Mouse (Mus musculus) cerebellum, adult 9-11 months (tissue): ENCODE data around the gene Cnn1.
"Not testable (repeated sequence)": the region's sequence is repeated elsewhere in the genome, so short reads cannot be mapped to it uniquely, and the experiment has no call there.

Experiments
- DNase-seq: peaks from one replicate; pipeline ENCODE4 v3.0.0; 2022

The Cnn1 gene

GRCm38 (mm10) chr9:22131226-22131981, 32.4 kb downstream of the Cnn1 start:
- no peak for DNase-seq

- DNase-seq = no peak
Measured at GRCm38 (mm10) chr9:22132220-22132619, 33.2 kb downstream of the Cnn1 start.

DNA sequence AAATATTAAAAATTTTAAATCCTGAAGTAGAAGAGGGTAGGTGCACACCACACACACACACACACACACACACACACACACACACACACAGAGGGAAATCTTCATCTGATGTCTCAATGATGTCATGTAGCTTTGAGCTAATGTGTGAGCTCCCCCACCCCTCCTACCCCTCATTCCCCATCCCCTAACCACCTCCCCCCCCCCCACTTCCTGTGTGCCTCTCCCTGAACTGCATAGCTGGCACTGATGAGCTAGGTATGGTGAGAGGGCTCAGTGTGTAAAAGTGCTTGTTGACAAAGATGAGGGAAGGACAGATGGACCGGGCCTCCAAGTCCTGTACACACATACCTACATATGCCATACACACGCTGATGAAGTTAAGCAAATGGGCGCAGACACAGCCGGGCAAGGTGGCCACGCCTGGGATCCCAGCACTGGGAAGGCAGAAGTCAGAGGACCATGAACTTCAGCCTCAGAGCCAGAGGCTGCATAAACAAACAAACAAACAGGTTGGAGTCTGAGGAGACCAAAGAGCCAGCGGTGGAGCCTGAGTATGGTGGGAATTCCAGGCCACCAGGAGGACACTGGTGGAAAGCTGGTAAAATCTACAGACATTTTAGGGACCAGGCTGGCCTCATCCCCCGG, 35.4 kb downstream of the Cnn1 start:
- DNase-seq = no peak

DNA sequence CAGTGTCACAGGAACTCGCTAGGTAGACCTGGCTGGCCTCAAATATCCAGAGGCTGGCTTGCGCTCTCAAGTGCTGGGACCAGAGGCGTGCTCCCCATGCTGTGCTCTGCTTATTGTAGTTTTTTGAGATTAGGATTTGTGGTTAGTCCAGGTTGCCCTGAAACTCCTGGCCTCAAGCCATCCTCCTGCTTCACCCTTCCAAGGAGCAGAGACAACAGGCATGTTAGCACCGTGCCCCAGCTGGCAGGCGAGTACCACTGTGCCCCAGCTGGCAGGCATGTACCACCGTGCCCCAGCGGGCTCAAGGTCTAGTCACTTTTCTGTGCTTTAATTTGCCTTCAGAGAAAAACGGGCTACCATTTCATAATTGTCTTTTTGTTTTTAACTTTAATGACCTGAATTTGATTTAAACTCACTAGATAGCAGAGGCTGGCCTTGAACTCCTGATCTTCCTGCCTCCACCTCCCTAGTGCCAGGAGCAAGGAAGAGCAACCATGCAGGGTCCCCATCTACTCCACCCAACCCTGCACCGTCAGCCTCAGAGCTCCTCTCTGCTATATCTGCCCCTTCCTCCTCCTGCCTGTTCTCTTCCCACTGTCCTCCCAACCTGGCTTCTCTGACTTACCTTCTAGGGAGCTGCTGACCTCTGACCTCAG, 36.1 kb downstream of the Cnn1 start:
- DNase-seq = no peak

DNA sequence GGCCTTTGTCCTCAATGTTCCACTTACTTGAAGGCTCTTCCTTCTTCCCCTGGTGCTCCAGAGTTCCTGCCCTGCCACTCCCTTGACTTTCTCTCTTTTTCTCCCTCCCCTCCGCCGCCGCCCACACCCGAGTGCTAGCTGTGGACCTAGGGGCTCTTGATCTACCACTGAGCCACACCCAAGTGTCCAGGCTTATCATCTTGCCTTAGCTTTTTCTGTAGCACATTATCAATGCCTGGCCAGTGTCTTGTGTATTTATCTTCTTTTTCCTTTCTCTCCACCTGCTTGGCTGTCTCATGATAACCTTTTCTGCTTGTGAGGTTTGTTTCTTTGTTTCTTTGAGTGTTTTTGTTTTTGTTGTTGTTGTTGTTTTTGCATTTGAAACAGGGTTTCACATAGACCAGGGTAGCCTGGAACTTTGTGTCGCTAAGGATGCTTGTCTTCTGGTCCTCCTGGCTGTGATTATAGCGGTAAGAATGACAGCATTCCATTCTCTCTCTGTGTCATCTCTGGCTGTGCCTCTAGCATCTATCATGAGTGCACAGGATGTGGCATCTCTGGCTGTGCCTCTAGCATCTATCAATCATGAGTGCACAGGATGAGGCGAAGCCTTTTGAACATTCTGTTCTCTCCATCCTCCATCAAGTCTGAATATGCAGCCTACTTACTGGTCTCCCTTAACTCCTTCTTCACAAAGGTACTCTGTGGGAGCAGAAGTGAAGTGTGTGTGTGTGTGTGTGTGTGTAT, 36.8 kb downstream of the Cnn1 start, which contains the start of gene Acp5:
TSS of gene Acp5 (minus strand) at position 68 of the 747 bp plus-strand sequence.
- DNase-seq = no peak

DNA sequence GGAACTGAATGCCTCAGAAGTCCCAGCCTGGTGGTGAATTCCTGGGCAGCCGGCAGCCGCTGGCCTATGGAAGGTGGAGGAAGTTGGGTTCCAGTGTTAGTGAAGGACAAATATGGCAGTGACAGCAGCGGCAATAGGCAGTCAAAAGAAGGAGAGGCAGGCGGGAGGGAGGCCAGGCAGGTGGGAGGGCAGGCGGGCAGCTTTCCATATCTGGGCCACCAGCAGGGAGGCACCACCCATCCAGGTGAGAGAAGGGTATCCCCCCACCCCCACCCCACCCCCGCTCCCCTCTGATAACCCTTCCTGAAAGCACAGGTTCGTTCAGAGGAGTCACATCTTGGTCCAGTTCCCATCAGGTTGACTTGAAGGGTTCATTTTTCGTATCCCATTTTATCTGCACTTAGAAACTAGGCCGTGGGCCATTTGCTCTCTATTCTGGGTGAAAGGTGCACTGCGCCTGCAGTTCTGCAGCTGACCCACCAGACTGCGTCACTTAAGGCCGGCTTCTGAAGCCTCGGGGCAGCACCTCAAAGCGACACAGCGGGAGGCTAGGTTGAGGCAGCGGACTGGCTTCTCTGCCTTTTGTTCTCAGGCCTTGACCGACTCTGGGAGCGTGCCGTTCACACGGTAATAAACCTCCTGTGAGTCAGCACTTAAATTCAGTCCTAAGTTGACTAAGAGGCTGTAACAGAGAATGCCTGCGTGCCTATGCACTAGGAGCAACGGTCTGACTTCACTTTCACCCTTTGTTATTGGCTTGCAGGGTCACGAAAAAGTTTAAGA, 37.9 kb downstream of the Cnn1 start:
- DNase-seq = no peak

- peak; percentile 43 for DNase-seq
Measured at GRCm38 (mm10) chr9:22138480-22138879, 39.5 kb downstream of the Cnn1 start.

GRCm38 (mm10) chr9:22139746-22140145, 40.7 kb downstream of the Cnn1 start:
- peak; percentile 79 for DNase-seq

- peak; percentile 81 for DNase-seq
Measured at GRCm38 (mm10) chr9:22143108-22144037, 44.4 kb downstream of the Cnn1 start.

GRCm38 (mm10) chr9:22144304-22144965, 45.4 kb downstream of the Cnn1 start:
- no peak for DNase-seq

GRCm38 (mm10) chr9:22149426-22150248, 50.6 kb downstream of the Cnn1 start:
- DNase-seq = no peak

DNA sequence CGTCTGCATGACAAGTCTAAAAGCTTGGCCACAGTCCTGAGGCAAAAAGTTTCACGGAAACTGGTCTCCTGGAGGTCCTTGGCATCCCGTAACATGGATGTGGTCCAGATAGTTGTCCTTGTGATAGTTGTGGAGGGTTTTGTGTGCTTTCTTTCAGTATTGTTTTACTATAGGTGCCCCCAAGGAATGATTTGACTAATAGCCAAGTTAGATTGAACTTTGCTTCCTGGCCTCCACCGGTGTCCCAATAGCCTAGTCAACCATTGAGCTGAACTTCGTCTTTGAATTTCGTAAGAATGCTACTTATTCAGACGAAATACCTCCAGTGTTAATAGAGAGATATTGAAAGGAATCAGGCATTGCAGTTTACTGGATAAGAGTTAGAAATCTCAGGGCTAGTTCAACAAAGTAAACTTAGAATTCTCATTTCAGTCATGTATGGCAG, 51.3 kb downstream of the Cnn1 start:
- DNase-seq = not testable (repeated sequence)

DNA sequence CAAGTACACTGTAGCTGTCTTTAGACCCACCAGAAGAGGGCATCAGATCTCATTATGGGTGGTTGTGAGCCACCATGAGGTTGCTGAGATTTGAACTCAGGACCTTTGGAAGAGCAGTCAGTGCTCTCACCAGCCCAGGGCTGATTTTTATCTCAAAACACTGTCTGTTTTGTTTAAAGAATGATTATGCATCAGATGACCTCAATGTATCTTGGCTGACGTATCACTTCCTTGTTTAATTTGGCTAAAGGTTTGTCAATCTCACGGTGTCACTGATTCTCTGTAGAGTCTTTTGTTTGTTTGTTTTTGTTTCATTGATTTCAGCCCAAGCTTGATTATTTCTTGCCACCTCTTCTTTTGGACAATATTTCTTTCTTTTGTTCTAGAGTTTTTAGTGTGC, 51.9 kb downstream of the Cnn1 start:
- no peak for DNase-seq

DNA sequence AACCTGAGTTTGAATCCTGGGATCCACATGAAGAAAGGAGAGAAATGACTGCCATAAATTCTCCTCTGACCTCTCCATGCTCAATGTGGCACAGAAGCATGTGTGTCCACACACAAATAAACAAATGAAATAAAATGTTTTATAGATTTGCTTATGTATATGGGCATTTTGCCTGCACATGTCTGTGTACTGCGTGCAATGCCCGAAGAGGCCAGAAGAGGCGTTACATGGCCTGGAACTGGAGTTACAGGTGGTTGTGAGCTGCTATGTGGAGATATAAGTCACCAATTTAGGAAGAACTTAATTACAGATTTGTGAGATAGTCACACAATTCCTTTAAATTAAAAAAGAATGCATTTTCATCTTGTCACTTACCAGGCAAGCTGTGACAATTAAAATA, 54.8 kb downstream of the Cnn1 start:
- no peak for DNase-seq

DNA sequence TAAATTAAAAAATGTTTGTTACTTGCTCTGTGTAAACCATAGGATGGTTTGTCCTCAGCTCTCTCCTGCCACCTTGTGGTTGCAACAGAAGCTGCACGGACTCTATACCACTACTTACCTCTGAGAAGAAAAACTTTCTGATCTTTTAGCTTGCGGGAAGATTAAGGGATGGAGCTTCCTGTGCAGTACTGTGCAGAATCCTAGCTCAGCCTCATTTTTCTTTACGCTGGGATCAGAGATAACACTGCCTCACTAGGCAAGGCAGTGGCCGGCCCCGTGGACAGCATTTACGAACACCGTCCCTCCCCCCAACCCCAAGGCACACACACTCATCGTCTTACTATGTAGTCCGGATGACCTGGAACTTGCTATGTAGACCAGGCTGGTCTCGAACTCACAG, 56.6 kb downstream of the Cnn1 start:
- peak; percentile 68 for DNase-seq

DNA sequence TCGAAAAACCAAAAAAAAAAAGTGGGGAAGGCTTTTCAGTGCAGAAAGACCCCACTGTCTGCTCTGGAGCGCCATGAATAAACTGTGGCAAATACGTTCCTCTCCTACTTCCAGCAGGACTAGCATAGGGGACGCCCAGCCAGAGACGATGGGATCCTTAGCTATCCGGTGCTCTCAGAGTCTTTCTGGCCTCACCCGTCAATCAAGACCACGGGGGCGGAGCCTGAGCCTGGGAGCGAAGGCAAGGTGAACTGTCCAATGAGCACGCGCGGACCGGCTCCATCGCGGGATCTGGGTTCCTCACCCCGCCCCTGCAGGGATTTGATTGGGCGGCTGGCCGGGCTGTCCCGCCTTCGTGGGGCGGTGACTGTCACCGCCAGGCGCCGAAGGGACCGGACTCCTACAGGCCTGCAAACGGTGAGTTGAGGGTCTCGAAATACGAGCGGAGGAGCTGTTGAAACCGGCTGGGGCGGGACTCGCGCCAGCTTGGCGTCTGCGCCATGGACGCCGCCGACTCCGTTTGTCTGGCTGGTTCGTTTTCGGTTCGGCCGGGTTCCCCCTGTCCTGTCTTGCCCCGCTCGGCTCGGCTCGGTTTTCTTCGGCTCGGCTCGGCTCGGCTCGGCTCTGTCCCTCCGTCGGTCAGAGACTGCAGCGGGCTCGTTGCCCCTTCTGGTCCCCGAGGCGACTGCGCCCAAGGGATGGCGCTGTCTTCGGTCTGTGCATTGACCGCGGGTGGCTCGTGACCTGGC, 57.7 kb downstream of the Cnn1 start, which contains the start of gene Pigyl:
TSS of gene Pigyl (plus strand) at position 350 of the 749 bp plus-strand sequence.
- peak; percentile 99 for DNase-seq

- peak; percentile 60 for DNase-seq
Measured at GRCm38 (mm10) chr9:22157516-22158265, 58.7 kb downstream of the Cnn1 start.
